Mouse (Mus musculus) stomach, postnatal 0 days (tissue): ENCODE measurements around the gene Nek4.

Experiments used
- CTCF ChIP-seq: IDR thresholded peaks from 2 replicates; pipeline ENCODE4 v1.5.1; 2016; ENCODE audit warnings: antibody characterized with exemption, low read depth, mild to moderate bottlenecking, moderate library complexity
- EP300 ChIP-seq: optimal IDR thresholded peaks from 2 replicates; pipeline ENCODE3; 2016; ENCODE audit warnings: antibody characterized with exemption

- TF ChIP-seq CTCF (no peak), EP300 (no peak)
Measured at GRCm38 (mm10) chr14:30949986-30950385, 1.2 kb upstream of the Nek4 start.
